Mouse (Mus musculus) MEL (cell line): ENCODE measurements around the gene Icos. TPM values are rescaled to one million over a fixed set of nuclear protein-coding genes. Genes with fewer than 3 reads are reported as not detected.

Experiments used
- DNase-seq: peaks from one replicate; pipeline ENCODE4 v3.0.0; 2011; ENCODE audit warnings: low read depth, low spot score
- H3K27ac ChIP-seq: 2 replicates; pipeline ENCODE4 v1.5.1; 2012; ENCODE audit warnings: low read depth, mild to moderate bottlenecking, control low read depth, low read length, moderate library complexity; ENCODE audit not compliant: control insufficient read depth
- H3K27me3 ChIP-seq, 2 experiments: fragments of 150-350 bp in 1 of 2; sonication (generic) in 1 of 2; 2 replicates each; pipeline ENCODE4 v1.6.1; 2012; ENCODE audit warnings: low read length in 2 of 2, mild to moderate bottlenecking in 2 of 2, improper control_type of control experiment in 1 of 2, moderate library complexity in 1 of 2; ENCODE audit not compliant: insufficient read depth in 2 of 2, control insufficient read depth in 1 of 2
- H3K36me3 ChIP-seq, 2 experiments: 2 replicates each; pipeline ENCODE4 v1.6.1; 2012 to 2014; ENCODE audit warnings: low read length in 2 of 2, improper control_type of control experiment in 1 of 2, inconsistent platforms in 1 of 2, mild to moderate bottlenecking in 1 of 2; ENCODE audit not compliant: insufficient read depth in 2 of 2, control insufficient read depth in 1 of 2
- H3K4me1 ChIP-seq, 2 experiments: fragments of 150-350 bp in 1 of 2; sonication (generic) in 1 of 2; 2 replicates each; pipeline ENCODE4 v1.6.1; 2012; ENCODE audit warnings: low read length in 2 of 2, improper control_type of control experiment in 1 of 2, mild to moderate bottlenecking in 1 of 2; ENCODE audit not compliant: insufficient read depth in 2 of 2, control insufficient read depth in 1 of 2
- H3K4me3 ChIP-seq, 2 experiments: fragments of 150-350 bp in 1 of 2; sonication (generic) in 1 of 2; 2 replicates each; pipeline ENCODE4 v1.5.1; 2012; ENCODE audit warnings: low read depth in 2 of 2, low read length in 2 of 2, mild to moderate bottlenecking in 2 of 2, moderate library complexity in 2 of 2, control low read depth in 1 of 2, improper control_type of control experiment in 1 of 2; ENCODE audit not compliant: control insufficient read depth in 1 of 2, insufficient read depth in 1 of 2
- H3K79me2 ChIP-seq: 2 replicates; pipeline ENCODE4 v1.6.1; 2012; ENCODE audit warnings: mild to moderate bottlenecking, low read length, moderate library complexity; ENCODE audit not compliant: control insufficient read depth, poor library complexity, insufficient read depth
- H3K9ac ChIP-seq: 2 replicates; pipeline ENCODE4 v1.6.1; 2012; ENCODE audit warnings: low read depth, mild to moderate bottlenecking, control low read depth, low read length, moderate library complexity; ENCODE audit not compliant: control insufficient read depth, poor library complexity, severe bottlenecking
- H3K9me3 ChIP-seq: fragments of 150-350 bp; sonication (generic); replicated peaks from 2 replicates; pipeline ENCODE4 v1.6.1; 2012; ENCODE audit warnings: mild to moderate bottlenecking, low read length, improper control_type of control experiment, moderate library complexity; ENCODE audit not compliant: insufficient read depth
- BHLHE40 ChIP-seq: IDR thresholded peaks from 2 replicates; pipeline ENCODE4 v1.6.1; 2012; ENCODE audit warnings: low read depth, mild to moderate bottlenecking, inconsistent platforms, low read length, improper control_type of control experiment, borderline replicate concordance
- CHD1 ChIP-seq: IDR thresholded peaks from 2 replicates; pipeline ENCODE4 v1.6.1; 2012; ENCODE audit warnings: low read depth, mild to moderate bottlenecking, inconsistent platforms, low read length, improper control_type of control experiment
- CTCF ChIP-seq, 3 experiments: IDR thresholded peaks in 2 of 3; conservative IDR thresholded peaks in 1 of 3; 2 replicates each; pipeline ENCODE4 v1.5.1; 2011 to 2012; ENCODE audit warnings: low read length in 3 of 3, low read depth in 2 of 3, mild to moderate bottlenecking in 2 of 3, improper control_type of control experiment in 1 of 3, inconsistent platforms in 1 of 3, mixed read lengths in 1 of 3, moderate library complexity in 1 of 3; ENCODE audit not compliant: control insufficient read depth in 1 of 3, insufficient read depth in 1 of 3, poor library complexity in 1 of 3, severe bottlenecking in 1 of 3
- E2F4 ChIP-seq: IDR thresholded peaks from 2 replicates; pipeline ENCODE4 v1.6.1; 2011; ENCODE audit warnings: low read depth, low read length, improper control_type of control experiment, borderline replicate concordance
- MAX ChIP-seq: IDR thresholded peaks from 2 replicates; pipeline ENCODE4 v1.6.1; 2011; ENCODE audit warnings: low read length, improper control_type of control experiment
- MXI1 ChIP-seq: IDR thresholded peaks from 2 replicates; pipeline ENCODE4 v1.6.1; 2011; ENCODE audit warnings: mild to moderate bottlenecking, low read depth, low read length, improper control_type of control experiment
- MYB ChIP-seq: IDR thresholded peaks from 2 replicates; pipeline ENCODE4 v1.6.1; 2011; ENCODE audit warnings: mild to moderate bottlenecking, low read depth, low read length, improper control_type of control experiment
- NRF1 ChIP-seq: IDR thresholded peaks from 2 replicates; pipeline ENCODE4 v1.6.1; 2014; ENCODE audit warnings: low read depth, mild to moderate bottlenecking, inconsistent platforms, low read length, improper control_type of control experiment, moderate library complexity; ENCODE audit not compliant: poor library complexity, insufficient read depth, severe bottlenecking
- POLR2A ChIP-seq, 2 experiments: IDR thresholded peaks; 2 replicates each; pipeline ENCODE4 v1.6.1; 2011 to 2012; ENCODE audit warnings: low read length in 2 of 2, mild to moderate bottlenecking in 2 of 2, control low read depth in 1 of 2, improper control_type of control experiment in 1 of 2, low read depth in 1 of 2, moderate library complexity in 1 of 2; ENCODE audit not compliant: control insufficient read depth in 1 of 2, insufficient read depth in 1 of 2, poor library complexity in 1 of 2
- POLR2AphosphoS2 ChIP-seq: IDR thresholded peaks from 2 replicates; pipeline ENCODE4 v1.6.1; 2011; ENCODE audit warnings: low read length, improper control_type of control experiment
- POLR2AphosphoS5 ChIP-seq: IDR thresholded peaks from 2 replicates; pipeline ENCODE4 v1.6.1; 2012; ENCODE audit warnings: low read depth, borderline replicate concordance, mild to moderate bottlenecking, inconsistent platforms, low read length, moderate library complexity, mixed read lengths
- RAD21 ChIP-seq: IDR thresholded peaks from 2 replicates; pipeline ENCODE4 v1.6.1; 2011; ENCODE audit warnings: mild to moderate bottlenecking, low read depth, low read length, improper control_type of control experiment
- RCOR1 ChIP-seq: IDR thresholded peaks from 2 replicates; pipeline ENCODE4 v1.6.1; 2012; ENCODE audit warnings: low read depth, mild to moderate bottlenecking, inconsistent platforms, low read length, improper control_type of control experiment
- SIN3A ChIP-seq: IDR thresholded peaks from 2 replicates; pipeline ENCODE4 v1.6.1; 2012; ENCODE audit warnings: low read length, improper control_type of control experiment, inconsistent platforms
- SMC3 ChIP-seq: IDR thresholded peaks from 2 replicates; pipeline ENCODE4 v1.6.1; 2011; ENCODE audit warnings: low read depth, low read length, improper control_type of control experiment
- TAL1 ChIP-seq: IDR thresholded peaks from 2 replicates; pipeline ENCODE4 v1.6.1; 2012; ENCODE audit warnings: mild to moderate bottlenecking, inconsistent platforms, low read length, moderate library complexity, mixed read lengths
- UBTF ChIP-seq: IDR thresholded peaks from 2 replicates; pipeline ENCODE4 v1.6.1; 2012; ENCODE audit warnings: low read depth, mild to moderate bottlenecking, inconsistent platforms, low read length, improper control_type of control experiment, moderate library complexity, borderline replicate concordance; ENCODE audit not compliant: insufficient read depth
- USF1 ChIP-seq: IDR thresholded peaks from 2 replicates; pipeline ENCODE4 v1.6.1; 2014; ENCODE audit warnings: low read depth, mild to moderate bottlenecking, inconsistent platforms, low read length, improper control_type of control experiment, moderate library complexity
- USF2 ChIP-seq, 2 experiments: IDR thresholded peaks; 2 replicates each; pipeline ENCODE4 v1.6.1; 2011 to 2012; ENCODE audit warnings: improper control_type of control experiment in 2 of 2, low read length in 2 of 2, borderline replicate concordance in 1 of 2, inconsistent platforms in 1 of 2, low read depth in 1 of 2, mild to moderate bottlenecking in 1 of 2; ENCODE audit not compliant: insufficient read depth in 1 of 2
- ZC3H11A ChIP-seq: IDR thresholded peaks from 2 replicates; pipeline ENCODE4 v1.6.1; 2012; ENCODE audit warnings: low read depth, mild to moderate bottlenecking, inconsistent platforms, low read length, improper control_type of control experiment
- ZKSCAN1 ChIP-seq: IDR thresholded peaks from 2 replicates; pipeline ENCODE4 v1.6.1; 2012; ENCODE audit warnings: low read depth, mild to moderate bottlenecking, inconsistent platforms, low read length, improper control_type of control experiment, moderate library complexity
- polyA plus RNA-seq, 2 experiments: library from polyadenylated mRNA; stranded (reverse) in 1 of 2; unstranded in 1 of 2; fragments of >175 nt in 1 of 2; fragments of >200 nt in 1 of 2; gene quantifications; 2 replicates each; pipeline versions ENCODE4 v1.2.1 to v1.2.4; 2012; ENCODE audit warnings: low replicate concordance in 2 of 2, low read depth in 1 of 2; ENCODE audit not compliant: insufficient read length in 2 of 2, insufficient read depth in 1 of 2, missing spikeins in 1 of 2
- total RNA-seq: library from RNA; depleted of rRNA; stranded (reverse); fragments of 300-350 nt; gene quantifications from 2 replicates; pipeline ENCODE4 v1.2.3, GENCODE M21; 2012

Icos gene
- total and polyA plus RNA-seq, 3 experiments: not detected

DNA sequence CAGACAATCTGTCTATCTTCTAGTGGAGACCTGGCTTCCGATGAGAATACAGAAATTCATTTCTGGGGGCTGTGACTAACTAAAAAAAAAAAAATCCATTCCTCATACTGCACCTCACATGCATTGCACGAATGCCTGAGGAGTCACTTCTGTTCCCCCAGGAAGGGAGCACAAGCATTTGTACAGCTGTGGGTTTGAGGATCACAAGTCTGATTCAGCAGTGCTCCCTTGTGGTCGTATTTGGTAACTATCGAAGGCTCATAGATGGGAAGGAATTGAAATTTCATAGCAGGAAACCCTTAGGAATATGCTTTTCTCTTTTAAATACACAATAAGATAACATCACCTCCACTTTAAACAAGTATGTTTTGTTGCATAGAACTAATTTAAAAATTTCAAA, 16.6 kb upstream of the Icos start:
- Histone ChIP-seq H3K27me3 (no peaks in the 10 kb centered on the region), H3K9ac (no peak overlapping the region), H3K79me2 (no peaks in the 10 kb centered on the region), H3K36me3 (no peaks in the 10 kb centered on the region), H3K4me1 (no peaks in the 10 kb centered on the region), H3K4me3 (no peak overlapping the region), H3K27ac (no peak overlapping the region), H3K9me3 (no peaks in the 10 kb centered on the region)
- peak; percentile 60 for TF ChIP-seq RAD21
- TF ChIP-seq SIN3A: no peak
- no peak for TF ChIP-seq POLR2AphosphoS5
- TF ChIP-seq POLR2A (IDR thresholded peaks at IDR 0.05; ENCODE audit: control insufficient read depth in 1 of 2, insufficient read depth in 1 of 2, low read depth in 1 of 2, low read length in 2 of 2, poor library complexity in 1 of 2): no peak
- no peak for TF ChIP-seq RCOR1
- TF ChIP-seq CTCF (IDR thresholded peaks at IDR 0.05 in 2 of 3, conservative IDR thresholded peaks at IDR 0.05 in 1 of 3; ENCODE audit: control insufficient read depth in 1 of 3, insufficient read depth in 1 of 3, low read depth in 2 of 3, low read length in 3 of 3, poor library complexity in 1 of 3, severe bottlenecking in 1 of 3): peak; percentile 15 to 50 (median 32); a peak in 4 of 6 replicates
- TF ChIP-seq SMC3: peak; percentile 50
- DNase-seq: peak; percentile 37

- Histone ChIP-seq H3K79me2 (no peaks in the 10 kb centered on the region), H3K4me1 (no peaks in the 10 kb centered on the region), H3K27me3 (no peaks in the 10 kb centered on the region), H3K36me3 (no peaks in the 10 kb centered on the region), H3K9me3 (no peaks in the 10 kb centered on the region), H3K27ac (no peak overlapping the region)
- no peak for TF ChIP-seq MAX
- TF ChIP-seq ZKSCAN1: no peak
- no peak for TF ChIP-seq USF1
- no peak for TF ChIP-seq E2F4
- no peak for TF ChIP-seq MXI1
- TF ChIP-seq CHD1: no peak
- no peak for TF ChIP-seq ZC3H11A
- TF ChIP-seq POLR2AphosphoS5: no peak
- TF ChIP-seq TAL1: no peak
- TF ChIP-seq, all 39 proteins: peak for 0
- Histone ChIP-seq H3K9ac (no peak overlapping the region), H3K4me3 (no peak overlapping the region)
- no peak for DNase-seq
These were observed 15.6 kb upstream of the Icos start for GRCm38 (mm10) chr1:60962095-60962494.

DNA sequence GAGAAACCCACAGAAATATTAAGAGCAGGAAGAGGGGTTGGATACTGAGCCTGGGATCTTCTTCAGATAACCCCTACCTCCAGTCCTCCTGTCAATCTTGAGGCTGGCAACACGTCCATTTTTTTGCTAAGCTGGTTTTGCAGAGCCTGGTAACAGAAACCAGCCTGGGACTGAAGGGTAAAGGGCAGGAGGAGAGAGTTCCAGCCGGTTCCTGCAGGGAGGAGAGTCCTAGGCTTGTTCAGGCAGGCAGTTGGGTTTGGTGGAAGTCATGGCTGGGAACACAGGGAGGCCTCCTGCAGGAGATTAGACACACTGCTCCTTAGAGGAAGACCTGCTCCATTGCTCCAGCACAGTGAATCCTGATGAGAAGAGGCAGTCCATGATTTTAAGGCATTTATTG, 10.2 kb upstream of the Icos start:
- no peaks in the 10 kb centered on the region for H3K36me3 ChIP-seq

More for the DNA sequence above, 10.2 kb upstream of the Icos start:
- Histone ChIP-seq H3K9ac (no peak overlapping the region), H3K27ac (no peak overlapping the region), H3K27me3 (no peaks in the 10 kb centered on the region), H3K79me2 (no peaks in the 10 kb centered on the region), H3K4me3 (no peak overlapping the region), H3K4me1 (no peaks in the 10 kb centered on the region), H3K9me3 (no peaks in the 10 kb centered on the region)
- TF ChIP-seq USF1 (no peak), USF2 (IDR thresholded peaks at IDR 0.05; ENCODE audit: borderline replicate concordance in 1 of 2, insufficient read depth in 1 of 2, low read depth in 1 of 2, low read length in 2 of 2) (no peak), BHLHE40 (no peak), NRF1 (no peak), MYB (no peak), POLR2AphosphoS2 (no peak), UBTF (no peak), CHD1 (no peak)
- DNase-seq: no peak
